Mouse (Mus musculus): Measurements from ENCODE around the gene Cpxm1. TPM values are rescaled to one million over a fixed set of nuclear protein-coding genes. Genes with fewer than 3 reads are reported as not detected.

Gene Cpxm1
- polyA plus RNA-seq (2012; ENCODE audit: low replicate concordance) = 0.17 TPM in 2 replicates

GRCm38 (mm10) chr2:130397186-130397985 lies at the start of gene Cpxm1:
Gene Cpxm1, minus strand, starts transcription at chr2:130397574.

DNA sequence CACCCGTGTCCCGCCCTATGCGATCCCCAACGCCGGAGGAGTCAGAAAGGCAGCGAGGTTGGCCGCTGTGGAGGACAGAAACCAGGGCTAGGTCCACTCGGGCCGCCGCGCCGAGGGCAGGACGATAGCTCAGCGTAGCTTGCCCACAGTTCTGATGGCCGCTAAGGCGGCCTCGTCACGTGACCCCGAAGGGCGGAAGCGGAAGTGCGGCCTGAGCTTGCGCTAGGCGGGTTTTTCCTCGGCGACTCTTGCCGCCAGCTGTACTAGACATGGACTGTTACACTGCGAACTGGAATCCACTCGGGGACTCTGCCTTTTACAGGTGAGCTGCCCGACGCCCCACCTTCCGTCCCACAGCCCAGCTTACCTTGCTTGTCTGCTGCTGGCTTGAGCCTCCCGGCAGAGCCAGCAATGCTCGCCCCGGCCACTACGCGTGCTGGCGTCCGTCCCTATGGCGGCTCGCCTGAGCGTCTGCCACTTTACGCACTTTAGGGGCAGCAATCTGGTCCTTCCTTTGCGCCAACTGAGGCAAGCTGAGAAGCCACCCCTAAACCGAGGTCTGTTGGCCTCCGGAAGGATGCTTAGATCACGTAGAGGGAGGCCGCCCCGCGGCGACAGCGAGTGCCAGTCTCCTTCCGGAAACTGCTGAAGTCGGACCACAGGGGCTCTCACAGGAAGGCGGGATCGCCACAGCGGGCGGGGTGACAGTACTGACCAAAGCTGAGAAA lies 26.9 kb upstream of the Cpxm1 start, which contains the start of the genes Vps16 and Pced1a:
Gene Vps16, plus strand, starts transcription at position 214 of the 728 bp plus-strand sequence.
Gene Pced1a, minus strand, starts transcription at position 576 of the 728 bp plus-strand sequence.

DNA sequence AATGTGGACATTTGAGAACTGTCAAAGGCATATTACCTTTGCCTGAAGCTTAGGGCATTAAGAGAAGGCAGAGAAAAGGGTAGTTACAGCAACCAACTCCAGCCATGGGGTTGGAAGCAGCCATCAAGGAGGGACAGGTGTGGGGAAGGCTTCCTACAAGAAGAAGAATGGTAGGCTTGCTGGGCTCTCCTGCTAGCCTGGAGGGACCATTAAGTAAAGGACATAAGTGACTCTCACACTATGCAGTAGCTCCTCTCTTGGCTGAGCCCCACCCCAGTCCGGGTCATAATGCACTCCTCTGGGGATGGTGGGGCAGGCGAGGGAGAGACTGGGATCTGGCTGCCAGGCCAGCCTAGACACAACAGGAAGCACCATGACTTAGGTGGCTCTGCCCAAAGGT lies 8.8 kb upstream of the Cpxm1 start, which contains the start of gene Tmem239:
Gene Tmem239, plus strand, starts transcription at position 301 of the 400 bp plus-strand sequence.

GRCm38 (mm10) chr2:130404939-130405338 lies 7.6 kb upstream of the Cpxm1 start, which contains the start of the genes Gm28372 and 1700020A23Rik:
Gene Gm28372, plus strand, starts transcription at chr2:130405239.
Gene 1700020A23Rik, plus strand, starts transcription at chr2:130405259.

Other genes starting within 250 kb of the Cpxm1 start
- gene Snrpb, start 218.2 kb downstream of the Cpxm1 start, polyA plus RNA-seq (2012; ENCODE audit: low replicate concordance) = 226 and 366 TPM in 2 replicates
- gene Tmc2, start 202.4 kb downstream of the Cpxm1 start, polyA plus RNA-seq (2012; ENCODE audit: low replicate concordance) = not detected in 2 replicates
- gene Nop56, start 123.1 kb downstream of the Cpxm1 start, polyA plus RNA-seq (2012; ENCODE audit: low replicate concordance) = 15.9 and 35.4 TPM in 2 replicates
- 32.1 and 38.8 TPM in 2 replicates for gene Idh3b, start 113.0 kb downstream of the Cpxm1 start, polyA plus RNA-seq (2012; ENCODE audit: low replicate concordance)
- 0.04 and 0.15 TPM in 2 replicates for gene Ebf4, start 102.4 kb downstream of the Cpxm1 start, polyA plus RNA-seq (2012; ENCODE audit: low replicate concordance)
- gene Gm28372, start 7.7 kb upstream of the Cpxm1 start, polyA plus RNA-seq (2012; ENCODE audit: low replicate concordance) = not detected in 2 replicates
- not detected in 2 replicates for gene 1700020A23Rik, start 7.7 kb upstream of the Cpxm1 start, polyA plus RNA-seq (2012; ENCODE audit: low replicate concordance)
- not detected in 2 replicates for gene Tmem239, start 8.9 kb upstream of the Cpxm1 start, polyA plus RNA-seq (2012; ENCODE audit: low replicate concordance)
- 14.7 and 20.6 TPM in 2 replicates for gene Vps16, start 26.8 kb upstream of the Cpxm1 start, polyA plus RNA-seq (2012; ENCODE audit: low replicate concordance)
- gene Pced1a, start 27.1 kb upstream of the Cpxm1 start, polyA plus RNA-seq (2012; ENCODE audit: low replicate concordance) = 16.8 and 23.8 TPM in 2 replicates
- gene Ptpra, start 52.7 kb upstream of the Cpxm1 start, polyA plus RNA-seq (2012; ENCODE audit: low replicate concordance) = 25.3 and 30.2 TPM in 2 replicates
- 80.4 and 167 TPM in 2 replicates for gene Mrps26, start 166.2 kb upstream of the Cpxm1 start, polyA plus RNA-seq (2012; ENCODE audit: low replicate concordance)
- 0.51 TPM in 1 of 2 replicates, not detected in the other for gene Oxt, start 178.6 kb upstream of the Cpxm1 start, polyA plus RNA-seq (2012; ENCODE audit: low replicate concordance)
- gene Avp, start 185.0 kb upstream of the Cpxm1 start, polyA plus RNA-seq (2012; ENCODE audit: low replicate concordance) = not detected in 2 replicates
- gene Fastkd5, start 232.5 kb upstream of the Cpxm1 start, polyA plus RNA-seq (2012; ENCODE audit: low replicate concordance) = 0.10 and 0.70 TPM in 2 replicates
- 2.0 and 2.2 TPM in 2 replicates for gene Ubox5, start 232.5 kb upstream of the Cpxm1 start, polyA plus RNA-seq (2012; ENCODE audit: low replicate concordance)
- gene Lzts3, start 245.2 kb upstream of the Cpxm1 start, polyA plus RNA-seq (2012; ENCODE audit: low replicate concordance) = 3.2 and 4.2 TPM in 2 replicates